Mouse (Mus musculus) layer of hippocampus, postnatal 10 days (tissue): ENCODE data around the gene Sec22b. TPM values are rescaled to one million over a fixed set of nuclear protein-coding genes. Genes with fewer than 3 reads are reported as not detected.

Experiments
- DNase-seq, 2 experiments: peaks; one replicate each; pipeline ENCODE4 v3.0.0; 2021; ENCODE audit warnings: low spot score in 2 of 2
- long read RNA-seq: library from polyadenylated mRNA; stranded (forward); transcript quantifications from one replicate; pipeline ENCODE4 v2.0.0, GENCODE M21; 2023
- total RNA-seq, 2 experiments: library from RNA; stranded (reverse); gene quantifications; 2 replicates each; pipeline ENCODE4 v1.2.3; 2021

Gene Sec22b
- 10 to 100 TPM; 60.9 to 66.3 TPM for total RNA-seq
- long read RNA-seq, transcript Sec22b-201 (5 exons, 2,810 nt) = major isoform, 46 of 52 reads
- long read RNA-seq, partial matches to known transcripts = 3 of 52 reads
- long read RNA-seq, other reads (novel, unspliced or antisense) = 2 of 52 reads

DNA sequence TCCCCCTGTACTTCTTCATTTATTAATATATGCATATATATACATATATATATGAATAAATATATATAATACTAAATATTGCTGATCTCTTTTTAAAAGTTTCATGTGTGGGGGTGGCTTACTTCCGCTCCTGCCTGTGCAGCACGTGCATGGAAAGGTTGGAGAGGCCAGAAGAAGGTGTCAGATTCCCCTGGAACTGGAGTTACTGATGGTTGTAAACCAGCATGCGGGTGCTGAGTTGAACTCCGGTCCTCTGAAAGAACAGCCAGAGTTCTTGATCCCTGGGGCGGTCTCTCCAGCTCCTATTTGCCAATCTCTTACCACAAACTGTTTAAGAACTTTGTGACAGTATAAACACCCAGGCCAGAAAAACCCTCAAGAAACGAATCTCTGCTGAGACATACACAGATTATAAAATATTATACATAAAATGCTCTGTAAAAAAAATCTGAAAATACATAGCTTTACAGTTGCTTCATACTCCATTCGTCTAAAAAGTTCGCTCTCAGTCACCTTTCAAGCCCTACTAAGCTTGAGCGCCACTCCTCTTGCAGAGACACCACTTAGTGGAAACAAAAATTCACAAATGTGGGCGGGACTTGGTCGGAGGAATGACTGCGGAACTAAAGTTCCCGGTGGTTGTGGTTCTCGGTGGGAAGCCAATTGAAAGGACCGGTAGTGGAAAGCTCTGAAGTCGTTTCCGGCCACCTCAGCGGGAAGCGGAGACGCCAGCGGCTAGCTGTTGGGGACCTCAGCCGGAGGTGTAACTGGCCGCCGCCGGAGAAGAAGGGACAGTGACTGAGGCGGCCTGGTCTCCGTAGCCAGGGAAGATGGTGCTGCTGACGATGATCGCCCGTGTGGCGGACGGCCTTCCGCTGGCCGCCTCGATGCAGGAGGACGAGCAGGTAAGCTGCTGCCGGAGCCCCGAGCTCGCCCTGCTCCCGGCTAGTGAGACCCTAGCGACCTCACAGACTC is at the start of gene Sec22b:
Sec22b (plus strand) TSS at position 675 of the 975 bp plus-strand sequence.
- DNase-seq = peak; percentile 89 to 93

DNA sequence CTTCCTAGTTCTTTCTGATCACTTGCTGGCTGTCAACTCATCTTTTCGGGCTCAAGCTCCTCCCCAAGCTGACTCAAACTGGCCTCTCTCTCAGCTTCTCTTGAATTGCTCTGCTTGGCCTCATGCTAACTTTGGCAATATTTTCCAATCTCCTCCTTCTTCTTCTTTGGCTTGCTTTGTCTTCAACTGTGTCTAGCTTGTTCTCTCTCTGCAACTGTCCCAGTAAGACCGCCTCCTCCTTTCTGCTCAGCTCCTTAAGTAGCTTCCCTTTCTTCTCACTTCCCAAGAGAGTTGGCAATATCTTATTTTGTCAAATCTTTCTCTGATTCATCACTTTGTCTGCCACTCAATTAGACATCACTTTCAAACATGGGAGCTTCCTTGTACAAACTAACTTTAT is 49.2 kb upstream of the Sec22b start:
- DNase-seq = no peak

DNA sequence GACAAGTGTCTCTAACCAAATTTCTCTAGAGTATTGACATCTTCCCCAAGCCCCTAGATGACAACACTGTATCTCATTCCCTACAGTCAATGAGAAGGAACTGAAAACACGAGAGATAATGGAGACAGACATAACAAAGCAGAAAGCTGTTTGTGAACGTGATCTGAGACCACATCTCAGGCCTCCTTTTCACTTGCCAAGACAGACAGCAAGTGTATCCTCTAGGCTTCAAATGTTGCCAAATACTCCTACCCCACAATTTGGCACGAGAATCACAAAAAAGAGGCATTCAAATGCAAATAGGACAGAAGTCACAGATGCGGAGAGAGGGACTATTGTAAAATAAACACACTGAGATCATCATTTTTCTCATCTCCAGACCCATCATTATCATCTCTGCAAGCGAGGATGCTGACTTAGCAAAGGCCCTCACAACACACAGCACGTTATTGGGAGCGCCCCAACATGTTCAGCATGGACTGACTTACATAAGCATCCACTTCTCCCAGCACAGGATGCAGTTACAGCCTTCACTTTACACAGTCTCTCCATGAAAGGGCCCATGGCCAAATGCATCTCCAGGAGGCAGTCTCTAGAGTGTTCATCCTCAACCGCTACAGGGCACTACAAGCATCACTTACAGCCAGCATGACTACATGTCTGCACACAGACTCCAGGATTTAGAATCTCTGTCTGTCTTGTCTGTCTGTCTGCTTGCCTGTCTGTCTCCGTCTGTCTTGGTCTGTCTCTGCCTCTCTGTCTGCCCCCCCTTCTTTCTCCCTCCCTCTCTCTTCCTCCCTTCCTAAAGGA is 46.2 kb upstream of the Sec22b start:
- peak in 1 of 2 experiments; percentile 24 for DNase-seq

DNA sequence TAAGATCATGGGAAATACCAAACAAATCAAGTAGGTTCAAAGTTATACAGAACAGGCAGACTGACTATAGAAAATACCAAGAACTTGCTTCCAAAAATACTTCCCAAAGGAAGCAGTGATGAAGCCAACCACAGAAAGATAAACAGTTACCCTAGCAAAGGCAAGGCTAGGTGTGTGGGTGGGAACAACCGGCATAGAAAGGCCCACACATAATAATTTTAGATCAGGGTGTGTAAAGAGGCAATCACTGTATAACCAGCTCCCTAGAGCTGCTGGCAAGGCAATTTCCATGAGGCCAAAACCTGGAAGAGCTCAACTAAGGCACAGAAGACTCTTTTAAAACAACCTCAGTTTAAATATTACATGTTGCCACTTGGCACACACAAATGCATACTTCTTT is 41.6 kb upstream of the Sec22b start:
- no peak for DNase-seq

DNA sequence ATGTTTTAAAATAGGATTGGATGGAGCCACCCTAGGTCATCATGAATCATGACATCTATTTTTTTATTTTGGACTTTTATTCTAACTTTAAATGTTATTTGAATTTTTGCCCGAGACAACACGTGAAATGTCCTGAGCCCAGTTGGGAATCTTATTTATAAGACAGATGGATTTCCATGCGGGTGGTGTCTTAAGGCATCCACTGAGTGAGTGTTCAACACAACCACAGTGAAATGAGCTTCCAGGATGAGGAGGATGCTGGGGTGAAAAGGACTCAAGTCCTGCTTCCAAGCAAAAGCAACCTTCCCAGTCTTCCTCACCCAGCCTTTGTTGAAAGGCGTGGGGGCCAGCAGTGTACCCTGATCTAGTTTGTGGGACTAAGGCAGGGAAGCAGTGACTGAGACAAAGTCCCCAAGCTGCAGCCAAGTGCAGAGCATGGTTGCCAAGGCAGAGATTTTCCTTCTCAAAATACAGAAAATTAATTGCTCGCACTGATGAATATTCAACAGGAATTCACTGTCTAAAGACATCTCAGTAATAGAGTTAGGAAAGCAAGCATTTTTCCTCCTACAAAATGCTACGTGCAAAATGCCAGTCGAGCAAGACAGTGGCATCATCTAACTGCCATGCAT is 40.1 kb upstream of the Sec22b start:
- no peak for DNase-seq

DNA sequence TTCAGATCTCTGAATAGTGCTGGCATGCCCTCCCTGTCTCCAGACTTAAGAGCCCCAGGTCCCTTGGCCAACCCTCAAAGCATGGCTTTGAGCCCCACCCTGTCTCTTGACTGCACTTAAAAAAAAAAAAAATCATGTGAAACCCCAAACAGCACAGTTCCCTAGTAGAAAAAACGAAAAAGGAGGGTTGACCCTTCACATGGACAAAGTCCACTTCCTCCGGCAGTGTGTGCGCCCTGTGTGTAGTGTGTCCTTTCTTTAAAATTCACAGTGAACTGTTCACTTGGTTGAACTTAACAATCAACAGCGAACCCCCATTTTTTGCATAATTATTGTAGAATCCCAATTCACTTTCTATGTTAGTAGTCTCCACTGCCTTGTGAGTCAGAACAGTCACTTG is 34.3 kb upstream of the Sec22b start:
- DNase-seq = no peak

DNA sequence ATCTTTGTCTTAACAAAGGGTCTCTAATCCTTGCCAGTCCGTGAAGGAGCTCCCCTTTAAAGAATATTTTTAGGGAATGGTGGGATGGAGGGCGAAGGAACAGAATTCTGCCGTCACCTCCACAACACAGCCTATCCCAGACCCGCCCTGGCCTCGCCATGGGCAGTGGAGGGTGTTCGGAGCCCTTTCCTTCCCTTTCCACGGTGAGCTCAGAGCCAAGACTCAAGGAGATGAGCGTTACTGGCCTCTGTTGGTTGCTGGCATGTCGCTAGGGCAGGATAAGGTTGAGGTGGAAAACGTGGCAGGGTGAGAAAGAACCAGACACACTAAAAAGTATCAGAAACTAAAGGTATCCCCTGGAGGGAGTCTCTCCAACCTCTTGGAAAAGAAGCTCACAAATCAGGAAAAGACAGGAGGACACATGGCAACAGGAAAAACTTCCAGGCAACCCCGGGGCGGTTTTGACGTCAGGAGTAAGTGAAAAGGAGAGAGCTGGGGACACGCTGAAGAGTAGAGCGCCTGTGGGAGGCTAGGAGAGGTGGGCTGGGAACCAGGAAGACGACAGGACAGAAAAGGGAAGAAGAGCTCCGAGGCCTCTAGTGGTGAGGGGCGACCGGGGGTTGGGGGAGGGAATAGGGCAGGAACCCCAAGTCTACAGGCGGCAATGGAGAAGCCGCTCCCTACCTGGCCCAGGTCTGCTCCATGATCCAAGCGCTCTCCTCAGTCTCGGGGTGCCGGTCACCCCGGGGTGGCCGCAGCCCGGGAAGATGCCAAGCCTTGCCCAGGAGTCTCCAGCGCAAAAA is 33.6 kb upstream of the Sec22b start:
- peak in 1 of 2 experiments; percentile 15 for DNase-seq

DNA sequence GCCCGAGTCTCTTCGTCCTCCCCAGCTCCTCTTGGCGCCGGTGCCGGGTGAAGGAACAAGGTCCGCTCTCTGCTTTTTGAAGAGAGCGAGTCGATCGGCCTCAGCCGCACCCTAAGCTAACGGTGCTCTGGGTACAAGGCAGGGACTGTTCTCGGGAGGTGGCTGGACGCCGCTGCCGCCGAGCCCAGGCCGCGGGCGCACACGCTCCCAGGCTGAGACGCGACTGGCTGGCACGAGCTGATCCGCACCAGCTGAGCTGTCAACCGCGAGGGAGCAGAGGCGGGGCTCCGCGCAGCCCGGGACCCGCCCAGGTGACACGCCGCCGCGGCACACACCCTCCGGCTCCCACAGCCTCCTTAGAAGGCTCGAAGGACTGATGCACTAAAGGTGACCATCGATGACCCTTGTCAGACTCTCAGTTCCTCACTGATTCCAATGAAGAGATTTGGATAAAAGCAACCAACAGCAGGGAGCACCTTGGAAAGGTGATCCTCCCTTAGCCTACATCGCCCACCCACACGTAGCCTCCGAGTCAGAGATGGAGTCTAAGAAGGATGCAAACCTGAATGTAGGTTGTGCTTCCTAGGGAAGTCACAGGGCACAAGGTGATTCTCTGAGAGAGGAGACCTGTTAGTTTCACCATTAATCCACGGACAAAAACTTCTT is 32.8 kb upstream of the Sec22b start:
- peak; percentile 59 to 72 for DNase-seq

DNA sequence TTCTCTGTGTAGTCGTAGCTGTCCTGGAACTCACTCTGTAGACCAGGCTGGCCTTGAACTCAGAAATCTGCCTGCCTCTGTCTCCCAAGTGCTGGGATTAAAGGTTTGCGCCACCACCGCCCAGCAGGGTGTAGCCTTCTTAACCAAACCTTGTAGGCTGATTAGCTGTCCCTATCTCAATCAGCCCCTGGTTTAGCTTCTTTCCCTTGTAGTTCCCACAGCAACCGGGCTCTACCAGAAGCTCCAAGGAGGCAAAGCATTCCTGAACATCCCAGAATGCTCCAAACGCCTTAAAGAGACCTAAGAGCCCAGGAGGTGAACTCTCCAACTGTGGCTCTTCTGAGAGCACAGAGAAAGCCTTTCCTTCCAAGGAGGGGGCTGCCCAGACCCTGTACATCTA is 32.3 kb upstream of the Sec22b start:
- no peak for DNase-seq

DNA sequence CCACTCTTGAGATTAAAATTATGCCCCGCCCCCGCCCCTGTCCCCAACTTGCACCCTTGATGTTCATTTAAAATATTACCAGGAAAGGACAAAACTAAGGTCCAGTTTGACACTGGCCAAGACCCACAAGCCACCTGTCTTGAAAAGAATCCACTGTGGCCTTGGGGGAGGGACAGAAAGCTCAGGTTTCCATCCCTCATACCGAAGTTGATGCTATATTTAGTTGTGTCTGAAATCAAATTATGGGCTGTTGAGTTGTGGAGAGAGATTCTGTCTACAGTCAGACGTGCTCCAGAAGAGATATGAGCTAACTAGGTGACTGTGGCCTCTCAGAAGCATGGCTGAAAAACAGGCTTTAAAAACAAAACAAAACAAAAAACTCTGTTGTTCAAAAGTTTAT is 31.3 kb upstream of the Sec22b start:
- no peak for DNase-seq

DNA sequence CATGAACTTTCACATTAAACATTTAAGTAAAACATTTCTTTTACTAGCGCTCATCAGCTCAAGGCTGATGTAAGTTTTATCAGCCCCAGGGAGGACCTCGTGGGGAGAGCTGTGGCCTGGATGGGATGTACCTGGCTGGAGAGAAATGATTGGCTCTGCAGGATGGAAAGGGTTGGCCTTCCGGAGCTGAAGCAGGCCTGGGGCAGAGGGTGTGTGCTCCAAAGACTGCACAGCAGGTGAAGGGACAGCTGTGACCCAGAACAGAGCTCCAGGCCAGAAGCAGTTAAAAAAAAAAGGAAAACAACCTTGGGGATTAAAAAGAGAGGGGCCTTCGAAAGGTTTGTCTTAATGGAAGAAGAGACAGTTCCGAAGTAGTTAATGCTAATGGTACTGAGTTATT is 26.2 kb upstream of the Sec22b start:
- DNase-seq = no peak

DNA sequence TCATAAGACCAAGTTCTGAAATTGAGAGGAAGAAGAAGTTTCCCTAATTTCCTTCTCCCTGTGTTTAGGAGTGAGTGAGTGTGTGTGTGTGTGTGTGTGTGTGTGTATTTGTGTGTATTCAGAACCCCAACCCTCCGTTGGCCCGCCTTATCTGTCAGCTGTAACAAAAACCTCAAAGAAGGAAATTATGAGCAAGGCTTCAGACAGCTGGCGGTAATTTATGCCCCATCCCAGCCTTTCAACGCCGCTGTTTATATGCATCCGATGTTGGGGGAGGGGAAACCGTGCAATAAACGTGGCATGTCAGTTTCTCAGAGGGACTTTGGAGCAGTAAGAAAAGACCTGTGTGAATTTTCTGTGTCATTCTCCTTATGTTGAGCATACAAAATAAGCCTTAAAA is 24.7 kb upstream of the Sec22b start:
- DNase-seq = no peak

DNA sequence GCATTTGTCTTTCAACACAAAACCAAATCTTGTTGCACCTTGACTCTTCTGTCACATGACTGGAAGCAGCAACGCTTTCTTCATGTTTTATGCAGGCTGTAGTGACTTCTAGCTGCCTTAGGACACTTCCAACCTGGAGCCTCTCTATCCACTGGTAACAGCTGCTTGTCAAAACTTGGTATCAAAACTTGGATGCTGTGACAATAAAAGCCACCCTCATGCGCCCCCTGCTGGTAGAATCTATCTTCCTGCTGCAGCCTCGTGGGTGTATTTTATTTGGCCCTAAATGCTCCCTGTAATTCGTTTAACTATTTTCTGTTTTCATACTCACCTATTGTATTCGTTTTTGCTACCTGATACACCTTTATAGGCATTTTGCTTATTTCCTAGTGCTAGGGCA is 21.8 kb upstream of the Sec22b start:
- peak; percentile 83 to 86 for DNase-seq

DNA sequence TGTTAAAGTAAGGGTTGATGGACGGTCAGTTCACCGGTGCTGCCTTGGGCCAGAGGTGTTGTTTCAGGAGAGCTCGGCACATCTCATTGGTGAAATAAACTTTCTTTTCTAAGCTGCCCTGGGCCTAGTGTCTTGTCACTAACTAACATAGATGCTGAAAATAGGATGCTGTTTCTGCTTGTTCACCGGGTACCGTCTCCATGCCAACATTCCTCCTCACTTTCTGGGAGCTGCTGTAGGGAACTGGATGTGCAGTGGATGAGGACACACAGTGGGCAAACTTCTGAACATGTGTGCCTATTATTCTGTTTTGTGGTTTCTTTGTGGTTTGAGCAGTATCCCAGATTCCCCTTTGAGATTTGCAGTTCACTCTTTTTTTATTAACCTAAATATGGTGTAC is 19.4 kb upstream of the Sec22b start:
- no peak for DNase-seq

DNA sequence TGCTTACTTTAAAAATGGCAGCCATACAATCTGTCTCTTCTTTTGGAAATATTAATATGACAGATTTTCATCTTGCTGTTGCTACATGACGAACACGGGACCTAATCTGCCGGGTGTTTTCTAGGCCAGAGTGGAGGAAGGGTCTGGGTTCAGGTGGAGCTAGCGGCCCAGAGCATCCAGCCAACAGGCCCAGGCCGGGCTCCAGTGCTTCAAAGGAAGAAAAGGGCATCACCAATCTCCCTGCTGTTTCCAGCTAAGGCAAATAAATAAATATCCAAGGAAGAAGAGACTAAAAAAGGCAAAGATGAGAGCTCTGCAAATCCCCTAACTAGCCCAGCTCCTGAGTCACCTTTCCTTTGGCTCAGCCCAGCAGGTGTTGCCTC is 13.2 kb upstream of the Sec22b start:
- DNase-seq = peak; percentile 19 to 36

DNA sequence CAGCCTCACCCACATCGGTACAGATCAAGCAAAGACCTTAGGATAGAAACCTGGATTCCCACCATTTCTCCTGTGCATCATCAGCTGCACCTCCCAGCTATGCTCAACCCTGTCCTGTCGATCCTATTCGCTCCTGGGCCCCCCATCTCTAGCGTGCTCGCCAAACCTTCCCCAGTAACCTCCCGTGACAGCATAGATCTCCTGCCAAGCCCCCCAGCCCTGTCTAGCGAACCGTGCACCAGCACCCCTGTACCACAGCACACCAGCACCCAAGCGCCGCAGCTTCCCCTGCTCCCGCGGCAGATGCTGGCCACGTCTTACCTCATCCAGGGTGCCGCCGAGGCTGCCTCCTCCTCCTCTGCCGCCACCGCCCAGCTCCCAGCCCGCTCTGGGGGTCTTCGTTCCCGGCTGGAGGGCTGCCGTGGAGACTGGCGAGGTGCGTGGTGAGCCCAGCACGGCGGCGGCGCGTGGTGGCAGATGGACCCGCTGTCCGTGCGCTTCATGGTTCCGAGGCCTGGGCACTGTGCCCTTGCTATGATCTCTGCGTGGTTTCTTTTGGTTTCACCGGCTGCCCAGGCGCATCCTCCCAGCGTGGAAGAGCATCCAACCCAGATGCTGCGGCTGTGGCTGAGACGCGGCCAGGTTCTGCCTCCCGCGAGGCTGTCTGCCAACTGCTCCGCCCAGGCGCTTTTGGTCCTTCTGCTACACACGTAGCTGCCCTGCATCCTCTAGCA is 12.7 kb upstream of the Sec22b start, which contains the start of gene Pde4dip:
Pde4dip (minus strand) TSS at position 540 of the 734 bp plus-strand sequence.
- DNase-seq = peak; percentile 72 to 77

DNA sequence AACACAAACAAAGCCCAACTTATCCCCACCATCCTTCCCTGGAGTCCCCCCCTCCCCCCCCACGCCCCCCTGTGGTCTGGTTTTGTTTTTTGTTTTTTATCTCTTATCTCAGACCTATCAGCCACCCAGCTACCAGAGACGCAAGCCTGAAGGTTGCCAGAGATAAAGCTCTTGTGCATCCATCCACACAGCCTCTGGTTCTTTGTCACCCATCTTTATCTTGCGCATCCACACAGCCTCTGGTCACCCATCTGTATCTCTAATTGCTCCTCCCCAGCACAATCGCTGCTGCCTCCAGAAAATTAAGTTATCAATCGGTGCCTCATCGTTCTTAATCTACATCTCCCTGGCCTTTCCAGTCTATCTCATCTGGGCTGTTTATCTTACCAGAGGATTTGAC is 10.8 kb upstream of the Sec22b start:
- no peak for DNase-seq

DNA sequence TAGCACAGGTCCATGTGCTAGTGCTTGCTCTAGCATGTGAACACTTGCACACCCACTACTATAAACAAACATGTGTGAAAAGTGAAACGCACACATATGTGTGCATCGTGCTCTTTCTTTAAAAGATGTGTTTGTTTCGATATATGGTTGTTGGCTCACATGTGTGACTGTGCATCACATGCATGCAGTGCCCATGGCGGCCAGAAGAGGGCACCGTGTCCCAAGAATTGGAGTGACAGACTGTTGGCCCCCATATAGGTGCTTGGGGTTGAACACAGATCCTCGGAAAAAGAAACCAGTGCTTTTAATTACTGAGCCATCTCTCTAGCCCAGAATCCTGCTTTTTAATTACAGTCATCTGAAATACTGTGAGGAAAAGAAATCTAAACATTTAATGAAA is 6.3 kb upstream of the Sec22b start:
- DNase-seq = peak; percentile 27 to 40

DNA sequence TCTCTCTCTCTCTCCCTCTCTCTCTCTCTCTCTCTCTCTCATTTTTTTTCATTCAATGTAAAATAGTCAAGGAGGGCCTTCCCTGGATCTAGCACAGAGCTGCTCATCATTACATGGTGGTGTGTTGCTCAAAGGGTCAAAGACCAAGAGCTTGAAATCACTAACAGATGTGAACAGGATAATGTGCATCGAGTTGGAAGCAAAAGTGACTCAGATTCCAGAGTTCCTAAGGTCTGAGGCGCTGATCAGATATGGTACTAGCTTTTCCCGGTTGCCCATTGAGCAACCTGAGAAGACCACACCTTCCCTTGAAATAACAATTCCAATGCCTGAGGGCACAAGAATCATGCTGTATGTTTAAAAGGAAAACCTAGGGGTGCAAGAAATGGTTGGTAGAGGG is 2.6 kb upstream of the Sec22b start:
- DNase-seq = no peak
